Mouse (Mus musculus) embryonic facial prominence, embryonic 13.5 days (tissue): Measurements from ENCODE around the gene Platr17. TPM values are rescaled to one million over a fixed set of nuclear protein-coding genes. Genes with fewer than 3 reads are reported as not detected.
"Not testable (repeated sequence)": the region's sequence is repeated elsewhere in the genome, so short reads cannot be mapped to it uniquely, and the experiment has no call there.

Experiments
- ATAC-seq: fragments of 200-750 bp; cut with Nextera tagmentation; 2 replicates; pipeline ENCODE4 v1.8.0; 2017; ENCODE audit warnings: low read depth; ENCODE audit not compliant: insufficient number of reproducible peaks, insufficient read depth, low FRiP score, low TSS enrichment
- H3K27ac ChIP-seq: fragments of 300-500 bp; sonication (generic); 2 replicates; pipeline ENCODE4 v1.5.1; 2015; ENCODE audit warnings: moderate library complexity, mild to moderate bottlenecking, inconsistent platforms
- H3K27me3 ChIP-seq: fragments of 300-500 bp; sonication (generic); 2 replicates; pipeline ENCODE4 v1.6.1; 2015; ENCODE audit warnings: mild to moderate bottlenecking, inconsistent platforms
- H3K36me3 ChIP-seq: fragments of 300-500 bp; sonication (generic); 2 replicates; pipeline ENCODE4 v1.6.1; 2015; ENCODE audit warnings: mild to moderate bottlenecking, inconsistent platforms
- H3K4me1 ChIP-seq: fragments of 300-500 bp; sonication (generic); 2 replicates; pipeline ENCODE4 v1.6.1; 2015; ENCODE audit warnings: inconsistent platforms
- H3K4me2 ChIP-seq: fragments of 300-500 bp; sonication (generic); 2 replicates; pipeline ENCODE4 v1.6.1; 2015; ENCODE audit warnings: moderate library complexity, mild to moderate bottlenecking, inconsistent platforms
- H3K4me3 ChIP-seq: fragments of 300-500 bp; sonication (generic); 2 replicates; pipeline ENCODE4 v1.5.1; 2015; ENCODE audit warnings: mild to moderate bottlenecking, inconsistent platforms
- H3K9ac ChIP-seq: fragments of 300-500 bp; sonication (generic); 2 replicates; pipeline ENCODE4 v1.6.1; 2015; ENCODE audit warnings: mild to moderate bottlenecking, inconsistent platforms
- H3K9me3 ChIP-seq: fragments of 300-500 bp; sonication (generic); 2 replicates; pipeline ENCODE4 v1.6.1; 2016; ENCODE audit warnings: inconsistent platforms
- WGBS: fragments of 180-500 bp; shearing (Covaris S2); methylation state at CpG from one replicate; pipeline ENCODE4 v1.1.7; 2015; ENCODE audit warnings: mixed read lengths; 5-methylcytosine and 5-hydroxymethylcytosine counted together
- microRNA-seq: library from miRNA; unstranded; fragments of <30 nt; microRNA quantifications from one replicate; pipeline ENCODE4, GENCODE M21; 2016
- polyA plus RNA-seq: library from polyadenylated mRNA; unstranded; fragments of >200 nt; fragmentation: Nextera tagmentation; extraction: Ambion mirVana; gene quantifications from 2 replicates; pipeline ENCODE4 v1.2.1, GENCODE M21; 2015

Platr17 gene
- polyA plus RNA-seq, 1 experiment from 2014 or later = 0.27 TPM

GRCm38 (mm10) chr17:33952015-33952414 is 47.1 kb downstream of the Platr17 start:
- 79% methylated on average over 13 of the region's 13 CpGs for WGBS

DNA sequence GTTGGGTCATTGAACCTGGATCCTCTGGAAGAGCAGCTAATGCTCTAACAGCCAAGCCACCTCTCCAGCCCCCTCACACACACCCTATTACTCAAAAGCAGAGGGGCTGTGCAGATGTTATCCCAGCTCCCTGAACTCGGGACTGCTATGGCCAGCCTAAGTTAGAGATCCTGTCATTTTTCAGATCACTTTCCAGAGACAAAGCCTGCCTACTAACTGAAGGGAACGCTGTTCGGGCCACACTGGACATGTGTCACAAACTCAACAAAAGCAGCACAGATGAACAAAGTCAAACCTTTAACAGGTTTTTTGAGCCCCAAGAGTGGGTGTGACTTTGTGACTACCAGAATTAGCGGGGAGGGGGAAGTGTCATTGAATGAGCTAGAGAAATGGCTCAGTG is 47.9 kb downstream of the Platr17 start:
- Histone ChIP-seq H3K27ac (0 out of 2 replicates have a peak overlapping the region, but pooled peaks have one; percentile 5), H3K9ac (peak overlapping the region; percentile 98), H3K4me3 (0 out of 2 replicates have a peak overlapping the region, but pooled peaks have one; percentile 1), H3K9me3 (no peaks in the 10 kb centered on the region), H3K36me3 (peaks cover 52% of the 10 kb centered on the region), H3K27me3 (no peaks in the 10 kb centered on the region), H3K4me1 (peaks cover 67% of the 10 kb centered on the region), H3K4me2 (peak overlapping the region; percentile 98)
- 83% methylated on average over 4 of the region's 4 CpGs for WGBS
- ATAC-seq = no peak

More at GRCm38 (mm10) chr17:33952015-33952414, 47.1 kb downstream of the Platr17 start:
- not testable (repeated sequence) for H3K27me3 ChIP-seq, ATAC-seq, H3K9me3 ChIP-seq
- Histone ChIP-seq H3K36me3 (peaks cover 56% of the 10 kb centered on the region), H3K4me3 (peak overlapping the region; percentile 52), H3K27ac (peak overlapping the region; percentile 94; the same call in 1 of the 2 replicates), H3K4me1 (peaks cover 62% of the 10 kb centered on the region), H3K9ac (peak overlapping the region; percentile 75), H3K4me2 (peak overlapping the region; percentile 98)

DNA sequence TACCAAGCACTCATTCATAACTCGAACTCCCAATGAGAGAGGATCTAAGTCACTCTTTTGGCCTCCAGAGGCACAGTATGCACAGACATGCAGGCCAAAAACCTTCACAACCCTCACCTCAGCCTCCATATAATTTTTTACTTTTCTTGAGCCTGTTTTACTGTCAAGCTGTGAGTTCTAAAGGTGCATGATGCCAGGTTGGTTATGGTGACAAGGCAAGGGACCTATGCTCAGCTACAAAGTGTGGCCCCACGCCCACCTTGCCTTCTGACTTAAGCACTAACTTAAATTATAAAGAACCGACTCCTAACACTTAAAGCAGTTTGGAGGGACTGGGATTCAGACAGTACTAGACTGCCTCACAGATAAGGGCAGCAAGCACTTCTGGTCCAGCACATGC is 48.4 kb downstream of the Platr17 start:
- Histone ChIP-seq H3K4me3 (peak overlapping the region; percentile 81; the same call in 1 of the 2 replicates), H3K27me3 (no peaks in the 10 kb centered on the region), H3K4me1 (peaks cover 67% of the 10 kb centered on the region), H3K4me2 (peak overlapping the region; percentile 98), H3K9ac (peak overlapping the region; percentile 98), H3K27ac (0 out of 2 replicates have a peak overlapping the region, but pooled peaks have one; percentile 5), H3K36me3 (peaks cover 51% of the 10 kb centered on the region), H3K9me3 (no peaks in the 10 kb centered on the region)
- ATAC-seq = no peak
- WGBS = 88% methylated on average over 3 of the region's 3 CpGs

GRCm38 (mm10) chr17:33953961-33954565 is 49.1 kb downstream of the Platr17 start:
- no peak for ATAC-seq
- peak overlapping the region; percentile 98 for H3K9ac ChIP-seq
- peaks cover 67% of the 10 kb centered on the region for H3K4me1 ChIP-seq
- peak overlapping the region; percentile 81 for H3K4me3 ChIP-seq
- H3K27me3 ChIP-seq = no peaks in the 10 kb centered on the region
- peak overlapping the region; percentile 98 for H3K4me2 ChIP-seq
- no peaks in the 10 kb centered on the region for H3K9me3 ChIP-seq
- H3K36me3 ChIP-seq = peaks cover 51% of the 10 kb centered on the region
- H3K27ac ChIP-seq = peak overlapping the region; percentile 93
- 33% methylated on average over 5 of the region's 5 CpGs for WGBS

- H3K4me3 ChIP-seq = peak overlapping the region; percentile 81
- H3K4me2 ChIP-seq = peak overlapping the region; percentile 98
- no peaks in the 10 kb centered on the region for H3K27me3 ChIP-seq
- peaks cover 60% of the 10 kb centered on the region for H3K4me1 ChIP-seq
- peaks cover 51% of the 10 kb centered on the region for H3K36me3 ChIP-seq
- peak; percentile 2; the same call in 1 of the 2 replicates for ATAC-seq
- peak overlapping the region; percentile 98 for H3K9ac ChIP-seq
- H3K9me3 ChIP-seq = no peaks in the 10 kb centered on the region
- peak overlapping the region; percentile 93 for H3K27ac ChIP-seq
- under 1% methylated on average over 33 of the region's 33 CpGs for WGBS
Measured at GRCm38 (mm10) chr17:33954646-33955554, 50.0 kb downstream of the Platr17 start.

GRCm38 (mm10) chr17:33955555-33956214 is 50.8 kb downstream of the Platr17 start, which contains the start of the genes Vps52 and Rps18:
TSS of gene Vps52 (plus strand) at chr17:33955812.
TSS of gene Rps18 (minus strand) at chr17:33956001.
- WGBS = under 1% methylated on average over 50 of the region's 50 CpGs
- H3K36me3 ChIP-seq = peaks cover 56% of the 10 kb centered on the region

More at GRCm38 (mm10) chr17:33955555-33956214, 50.8 kb downstream of the Platr17 start, which contains the start of the genes Vps52 and Rps18:
- H3K27me3 ChIP-seq = no peaks in the 10 kb centered on the region
- H3K4me1 ChIP-seq = peaks cover 52% of the 10 kb centered on the region
- peak within 1 kb of the TSS; percentile 81 for H3K4me3 ChIP-seq
- H3K9me3 ChIP-seq = no peaks in the 10 kb centered on the region
- H3K9ac ChIP-seq = peak within 1 kb of the TSS; percentile 98
- peak within 1 kb of the TSS; percentile 98 for H3K4me2 ChIP-seq
- ATAC-seq = peak; percentile 76
- H3K27ac ChIP-seq = peak within 1 kb of the TSS; percentile 93

Small RNAs within 50 kb of the gene (microRNA-seq; reads per million reads assigned to microRNA genes)
- gene Gm27740 = not detected

Other genes starting within 250 kb of the Platr17 start
- gene Hnrnpm, start 218.3 kb upstream of the Platr17 start, polyA plus RNA-seq = 372 and 384 TPM in 2 replicates
- 42.6 and 46.9 TPM in 2 replicates for gene March2, start 186.5 kb upstream of the Platr17 start, polyA plus RNA-seq
- 324 and 385 TPM in 2 replicates for gene Rab11b, start 144.6 kb upstream of the Platr17 start, polyA plus RNA-seq
- 53.0 and 60.7 TPM in 2 replicates for gene Angptl4, start 123.3 kb upstream of the Platr17 start, polyA plus RNA-seq
- 34.4 and 37.9 TPM in 2 replicates for gene Kank3, start 94.6 kb upstream of the Platr17 start, polyA plus RNA-seq
- 1,111 and 1,168 TPM in 2 replicates for gene Rps28, start 80.6 kb upstream of the Platr17 start, polyA plus RNA-seq
- 464 and 506 TPM in 2 replicates for gene Ndufa7, start 80.6 kb upstream of the Platr17 start, polyA plus RNA-seq
- 57.8 and 66.4 TPM in 2 replicates for gene Cd320, start 62.0 kb upstream of the Platr17 start, polyA plus RNA-seq
- gene Gm7029, start 31.3 kb upstream of the Platr17 start, polyA plus RNA-seq = not detected in 2 replicates
- 7.2 and 7.3 TPM in 2 replicates for gene Kifc1, start 14.5 kb upstream of the Platr17 start, polyA plus RNA-seq
- 57.7 and 58.9 TPM in 2 replicates for gene Daxx, start 4.3 kb downstream of the Platr17 start, polyA plus RNA-seq
- gene Tapbp, start 10.8 kb downstream of the Platr17 start, polyA plus RNA-seq = 26.6 and 31.9 TPM in 2 replicates
- 15.4 and 17.6 TPM in 2 replicates for gene Zbtb22, start 10.8 kb downstream of the Platr17 start, polyA plus RNA-seq
- gene Rgl2, start 24.4 kb downstream of the Platr17 start, polyA plus RNA-seq = 61.2 and 63.7 TPM in 2 replicates
- 176 and 190 TPM in 2 replicates for gene Pfdn6, start 35.2 kb downstream of the Platr17 start, polyA plus RNA-seq
- 36.2 and 40.7 TPM in 2 replicates for gene Wdr46, start 35.5 kb downstream of the Platr17 start, polyA plus RNA-seq
- gene B3galt4, start 46.4 kb downstream of the Platr17 start, polyA plus RNA-seq = 7.0 and 7.2 TPM in 2 replicates
- gene Vps52, start 50.7 kb downstream of the Platr17 start, polyA plus RNA-seq = 45.7 and 49.6 TPM in 2 replicates
- gene Rps18, start 50.9 kb downstream of the Platr17 start, polyA plus RNA-seq = 1,782 and 1,797 TPM in 2 replicates
- gene H2-K1, start 95.2 kb downstream of the Platr17 start, polyA plus RNA-seq = 8.5 and 14.6 TPM in 2 replicates
- 17.1 and 22.3 TPM in 2 replicates for gene Ring1, start 119.5 kb downstream of the Platr17 start, polyA plus RNA-seq
- 57.4 and 58.8 TPM in 2 replicates for gene H2-Ke6, start 122.9 kb downstream of the Platr17 start, polyA plus RNA-seq
- gene Slc39a7, start 126.5 kb downstream of the Platr17 start, polyA plus RNA-seq = 201 and 212 TPM in 2 replicates
- 53.4 and 56.4 TPM in 2 replicates for gene Rxrb, start 126.7 kb downstream of the Platr17 start, polyA plus RNA-seq
- gene Col11a2, start 134.3 kb downstream of the Platr17 start, polyA plus RNA-seq = 23.7 and 26.5 TPM in 2 replicates
- gene H2-Oa, start 187.2 kb downstream of the Platr17 start, polyA plus RNA-seq = 0.48 and 0.65 TPM in 2 replicates
- gene H2-DMa, start 214.4 kb downstream of the Platr17 start, polyA plus RNA-seq = 17.2 and 17.6 TPM in 2 replicates
- gene Brd2, start 217.5 kb downstream of the Platr17 start, polyA plus RNA-seq = 122 and 142 TPM in 2 replicates
- 0.67 and 1.1 TPM in 2 replicates for gene H2-DMb2, start 238.2 kb downstream of the Platr17 start, polyA plus RNA-seq
- gene H2-DMb1, start 247.9 kb downstream of the Platr17 start, polyA plus RNA-seq = 2.0 and 2.6 TPM in 2 replicates